Mouse (Mus musculus): ENCODE results near the gene Nup85. TPM values are rescaled to one million over a fixed set of nuclear protein-coding genes. Genes with fewer than 3 reads are reported as not detected.

Nup85 gene
- polyA plus RNA-seq, 1 experiment from 2014 or later = 109 TPM

GRCm38 (mm10) chr11:115586403-115586802 lies 22.2 kb downstream of the Nup85 start:
- no peaks in the 10 kb centered on the region for H3K27me3 ChIP-seq
- no peak overlapping the region for H3K4me2 ChIP-seq
- ATAC-seq (ENCODE audit: low FRiP score) = no peak
- no peak overlapping the region for H3K4me3 ChIP-seq
- 92% methylated on average over 9 of the region's 9 CpGs for WGBS
- no peak overlapping the region for H3K27ac ChIP-seq
- H3K36me3 ChIP-seq = peaks cover 97% of the 10 kb centered on the region
- H3K9ac ChIP-seq = no peak overlapping the region
- H3K4me1 ChIP-seq (replicated peaks) = no peaks in the 10 kb centered on the region
- no peaks in the 10 kb centered on the region for H3K9me3 ChIP-seq

DNA sequence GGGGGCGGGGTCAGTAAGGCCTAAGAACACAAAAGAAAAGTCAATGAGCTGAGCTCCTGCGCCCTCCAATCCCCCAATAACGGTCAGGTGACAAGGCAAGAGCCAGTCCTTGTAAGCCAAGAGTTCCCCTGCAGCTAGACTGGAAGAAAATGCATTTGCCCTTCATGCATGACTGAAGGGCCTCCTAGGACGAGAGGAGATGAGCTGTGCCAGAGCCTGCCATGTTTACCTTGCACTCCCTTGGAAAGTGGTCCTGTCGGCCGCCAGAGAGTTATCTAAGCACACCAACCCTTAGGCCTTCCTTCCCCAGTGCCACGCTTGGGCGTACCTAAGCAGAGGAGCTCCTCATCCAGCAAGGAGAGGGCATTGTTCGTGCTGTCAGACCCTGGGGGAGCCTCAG lies 23.8 kb downstream of the Nup85 start:
- Histone ChIP-seq H3K4me1 (replicated peaks) (no peaks in the 10 kb centered on the region), H3K4me2 (no peak overlapping the region), H3K4me3 (no peak overlapping the region), H3K27me3 (no peaks in the 10 kb centered on the region), H3K9me3 (no peaks in the 10 kb centered on the region), H3K27ac (no peak overlapping the region), H3K9ac (no peak overlapping the region), H3K36me3 (peaks cover 97% of the 10 kb centered on the region)
- WGBS = 87% methylated on average over 9 of the region's 9 CpGs
- ATAC-seq (ENCODE audit: low FRiP score) = no peak

DNA sequence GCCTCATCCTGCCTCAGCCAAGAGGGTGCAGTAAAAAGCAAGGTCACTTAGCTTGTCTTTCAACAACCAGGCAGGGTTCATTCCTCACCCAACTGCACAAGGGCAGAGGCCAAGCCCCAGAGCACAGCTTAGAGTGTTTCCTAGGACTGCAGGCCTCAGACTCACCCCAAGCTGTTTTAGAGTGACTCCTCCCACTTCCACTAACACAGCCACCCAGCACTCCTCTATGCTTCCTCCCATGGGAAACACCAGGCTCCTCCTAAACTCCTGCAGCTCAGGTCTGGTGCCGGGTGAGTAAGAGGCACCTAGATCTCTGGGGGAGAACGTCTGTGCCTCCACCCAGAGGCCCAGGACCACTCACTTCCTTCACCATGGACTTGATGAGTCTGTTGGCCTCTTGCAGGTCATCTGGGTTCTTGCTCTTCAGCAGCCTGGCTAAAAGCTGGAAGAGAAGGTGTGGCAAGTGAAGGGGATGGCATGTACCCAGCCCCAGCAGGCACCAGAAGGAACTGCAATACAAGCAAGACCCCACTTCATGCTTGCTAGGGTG lies 26.4 kb downstream of the Nup85 start:
- ATAC-seq (ENCODE audit: low FRiP score) = no peak
- Histone ChIP-seq H3K36me3 (peaks cover 94% of the 10 kb centered on the region), H3K4me3 (no peak overlapping the region), H3K4me1 (replicated peaks) (no peaks in the 10 kb centered on the region), H3K27me3 (no peaks in the 10 kb centered on the region), H3K9me3 (no peaks in the 10 kb centered on the region), H3K27ac (no peak overlapping the region), H3K9ac (no peak overlapping the region), H3K4me2 (no peak overlapping the region)
- WGBS = 93% methylated on average over 2 of the region's 2 CpGs

DNA sequence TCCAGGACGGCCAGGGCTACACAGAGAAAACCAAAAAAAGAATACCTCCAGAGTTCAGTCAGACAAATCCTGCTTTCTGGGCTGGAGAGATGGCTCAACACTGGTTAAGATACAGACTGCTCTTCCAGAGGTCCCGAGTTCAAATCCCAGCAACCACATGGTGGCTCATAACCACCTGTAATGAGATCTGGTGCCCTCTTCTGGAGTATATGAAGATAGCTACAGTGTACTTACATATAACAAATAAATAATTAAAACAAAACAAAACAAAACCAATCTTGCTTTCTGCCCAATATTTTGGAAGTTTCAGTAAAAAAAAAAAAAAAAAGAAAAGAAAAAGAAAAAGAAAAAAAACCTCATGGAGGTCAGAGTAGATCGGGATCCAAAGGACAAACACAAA lies 31.0 kb downstream of the Nup85 start:
- H3K4me2 ChIP-seq = no peak overlapping the region
- H3K9ac ChIP-seq = no peak overlapping the region
- H3K27me3 ChIP-seq = no peaks in the 10 kb centered on the region
- no peak for ATAC-seq (ENCODE audit: low FRiP score)
- no peaks in the 10 kb centered on the region for H3K4me1 ChIP-seq (replicated peaks)
- peaks cover 83% of the 10 kb centered on the region for H3K36me3 ChIP-seq
- WGBS = 98% methylated on average over 3 of the region's 3 CpGs
- no peaks in the 10 kb centered on the region for H3K9me3 ChIP-seq
- no peak overlapping the region for H3K27ac ChIP-seq
- no peak overlapping the region for H3K4me3 ChIP-seq

DNA sequence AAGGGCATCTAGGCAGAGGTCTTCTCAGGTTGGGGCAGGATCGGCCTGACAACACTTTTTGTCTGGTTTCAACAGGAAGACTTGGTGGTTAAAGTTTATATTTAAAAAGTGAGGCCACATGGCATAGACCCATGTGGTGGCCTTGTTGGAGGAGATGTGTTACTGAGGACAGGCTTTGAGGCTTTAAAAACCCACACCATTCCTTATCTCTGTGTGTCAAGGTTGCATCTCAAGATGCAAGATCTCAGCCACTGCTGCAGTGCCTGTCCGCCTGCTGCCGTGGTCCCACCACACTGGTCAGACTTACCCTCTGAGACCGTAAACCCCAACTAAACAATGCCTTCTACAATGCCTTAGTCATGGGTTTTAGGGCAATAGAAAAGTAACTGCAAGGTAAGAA lies 34.1 kb downstream of the Nup85 start:
- WGBS = 95% methylated on average over 4 of the region's 4 CpGs
- no peak overlapping the region for H3K9ac ChIP-seq
- no peaks in the 10 kb centered on the region for H3K9me3 ChIP-seq
- H3K4me2 ChIP-seq = no peak overlapping the region
- ATAC-seq (ENCODE audit: low FRiP score) = no peak
- H3K36me3 ChIP-seq = peaks cover 61% of the 10 kb centered on the region
- no peak overlapping the region for H3K27ac ChIP-seq
- H3K4me1 ChIP-seq (replicated peaks) = peaks cover 24% of the 10 kb centered on the region
- no peaks in the 10 kb centered on the region for H3K27me3 ChIP-seq
- no peak overlapping the region for H3K4me3 ChIP-seq

GRCm38 (mm10) chr11:115599722-115600121 lies 35.5 kb downstream of the Nup85 start:
- 95% methylated on average over 7 of the region's 7 CpGs for WGBS
- no peaks in the 10 kb centered on the region for H3K27me3 ChIP-seq
- H3K27ac ChIP-seq = no peak overlapping the region
- peaks cover 48% of the 10 kb centered on the region for H3K36me3 ChIP-seq
- H3K4me1 ChIP-seq (replicated peaks) = peaks cover 28% of the 10 kb centered on the region
- H3K9me3 ChIP-seq = no peaks in the 10 kb centered on the region
- H3K9ac ChIP-seq = no peak overlapping the region
- ATAC-seq (ENCODE audit: low FRiP score) = no peak
- no peak overlapping the region for H3K4me3 ChIP-seq
- H3K4me2 ChIP-seq = no peak overlapping the region

GRCm38 (mm10) chr11:115600743-115601142 lies 36.5 kb downstream of the Nup85 start:
- Histone ChIP-seq H3K9me3 (no peaks in the 10 kb centered on the region), H3K27ac (no peak overlapping the region), H3K4me1 (replicated peaks) (peaks cover 38% of the 10 kb centered on the region), H3K4me2 (no peak overlapping the region), H3K27me3 (no peaks in the 10 kb centered on the region), H3K9ac (no peak overlapping the region), H3K36me3 (peaks cover 42% of the 10 kb centered on the region), H3K4me3 (no peak overlapping the region)
- 98% methylated on average over 15 of the region's 15 CpGs for WGBS
- no peak for ATAC-seq (ENCODE audit: low FRiP score)

GRCm38 (mm10) chr11:115601174-115601573 lies 36.9 kb downstream of the Nup85 start:
- H3K4me2 ChIP-seq = no peak overlapping the region
- H3K36me3 ChIP-seq = peaks cover 42% of the 10 kb centered on the region
- ATAC-seq (ENCODE audit: low FRiP score) = no peak
- no peaks in the 10 kb centered on the region for H3K9me3 ChIP-seq
- no peaks in the 10 kb centered on the region for H3K27me3 ChIP-seq
- 94% methylated on average over 4 of the region's 4 CpGs for whole genome bisulfite sequencing
- no peak overlapping the region for H3K9ac ChIP-seq
- H3K4me1 ChIP-seq (replicated peaks) = peaks cover 40% of the 10 kb centered on the region
- no peak overlapping the region for H3K27ac ChIP-seq
- H3K4me3 ChIP-seq = no peak overlapping the region

- peak overlapping the region; percentile 93 for H3K27ac ChIP-seq
- H3K27me3 ChIP-seq = no peaks in the 10 kb centered on the region
- H3K4me2 ChIP-seq = peak overlapping the region; percentile 92
- 7% methylated on average over 15 of the region's 15 CpGs for WGBS
- H3K9ac ChIP-seq = peak overlapping the region; percentile 98
- peaks cover 40% of the 10 kb centered on the region for H3K4me1 ChIP-seq (replicated peaks)
- H3K36me3 ChIP-seq = peaks cover 48% of the 10 kb centered on the region
- no peaks in the 10 kb centered on the region for H3K9me3 ChIP-seq
- no peak for ATAC-seq (ENCODE audit: low FRiP score)
- H3K4me3 ChIP-seq = peak overlapping the region; percentile 98
Measured at GRCm38 (mm10) chr11:115603128-115603475, 38.9 kb downstream of the Nup85 start.

DNA sequence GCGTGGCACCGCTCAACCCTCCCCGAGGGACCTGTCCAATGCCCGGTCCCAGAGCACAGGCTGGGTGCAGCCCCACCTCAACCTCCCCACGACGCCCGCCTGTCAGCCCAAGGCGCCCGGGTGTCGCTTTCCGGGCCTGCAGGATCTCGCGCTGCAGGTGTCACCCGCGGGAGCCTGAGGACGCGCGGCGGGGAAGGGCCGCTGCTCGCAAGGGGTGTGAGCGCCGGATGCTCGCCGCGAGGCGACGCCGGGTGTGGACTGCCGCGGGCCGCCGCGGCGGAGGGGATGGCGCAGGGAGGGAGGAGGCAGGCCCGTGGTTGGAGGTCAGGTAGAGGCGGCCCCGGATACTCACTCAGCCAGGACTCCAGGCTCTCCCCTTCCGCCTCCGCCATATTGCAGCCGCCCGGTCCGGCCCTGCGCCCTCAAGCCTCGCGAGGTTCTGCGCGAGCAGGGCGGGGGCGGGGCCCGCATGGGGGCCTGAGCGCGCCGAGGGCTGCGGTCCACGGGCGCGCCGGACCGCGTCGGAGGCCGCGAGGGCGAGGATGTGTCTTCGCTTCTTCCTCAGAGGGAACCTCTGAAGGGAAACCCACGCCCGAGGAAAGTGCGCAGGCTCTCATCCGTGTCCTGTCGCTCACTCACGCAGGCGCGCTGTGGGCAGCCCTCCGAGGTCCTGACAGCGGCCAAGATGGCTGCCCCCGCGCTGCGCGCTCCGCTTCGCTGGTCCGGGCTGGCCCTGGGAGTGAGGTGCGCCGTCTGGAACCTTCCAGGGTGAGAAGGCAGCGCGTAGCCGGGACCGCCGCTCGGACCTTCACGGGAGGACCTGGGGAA lies 39.5 kb downstream of the Nup85 start, which contains the start of the genes Mrps7 and Gga3:
Mrps7 (plus strand) TSS at position 450 of the 828 bp plus-strand sequence.
Gga3 (minus strand) TSS at position 576 of the 828 bp plus-strand sequence.
- Histone ChIP-seq H3K36me3 (peaks cover 54% of the 10 kb centered on the region), H3K4me2 (peak within 1 kb of the TSS; percentile 92), H3K27me3 (no peaks in the 10 kb centered on the region), H3K9ac (peak within 1 kb of the TSS; percentile 98), H3K27ac (peak within 1 kb of the TSS; percentile 93), H3K4me3 (peak within 1 kb of the TSS; percentile 98), H3K9me3 (no peaks in the 10 kb centered on the region), H3K4me1 (replicated peaks) (peaks cover 40% of the 10 kb centered on the region)
- ATAC-seq (ENCODE audit: low FRiP score) = peak; percentile 97
- under 1% methylated on average over 83 of the region's 93 CpGs for WGBS

- Histone ChIP-seq H3K36me3 (peaks cover 55% of the 10 kb centered on the region), H3K9me3 (no peaks in the 10 kb centered on the region), H3K4me1 (replicated peaks) (peaks cover 40% of the 10 kb centered on the region), H3K27ac (peak overlapping the region; percentile 93), H3K4me2 (peak overlapping the region; percentile 92), H3K4me3 (peak overlapping the region; percentile 98), H3K9ac (peak overlapping the region; percentile 98), H3K27me3 (no peaks in the 10 kb centered on the region)
- WGBS = under 1% methylated on average over 26 of the region's 26 CpGs
- peak; percentile 40 for ATAC-seq (ENCODE audit: low FRiP score)
Measured at GRCm38 (mm10) chr11:115604304-115604696, 40.1 kb downstream of the Nup85 start.

DNA sequence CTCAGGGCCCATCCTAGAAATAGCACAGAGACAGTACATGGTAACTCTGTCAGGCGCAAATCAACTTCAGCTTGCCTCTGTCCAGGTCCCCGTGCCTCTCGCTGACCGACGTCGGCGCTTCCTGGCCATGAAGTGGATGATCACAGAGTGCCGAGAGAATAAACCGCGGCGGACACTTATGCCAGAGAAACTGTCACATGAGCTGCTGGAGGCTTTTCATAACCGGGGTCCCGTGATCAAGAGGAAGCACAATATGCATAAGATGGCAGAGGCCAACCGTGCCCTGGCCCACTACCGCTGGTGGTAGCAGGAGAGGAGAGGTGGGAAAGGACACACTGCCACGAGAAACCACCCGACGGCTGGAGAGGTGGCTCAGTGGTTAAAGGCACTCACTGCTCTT lies 42.5 kb downstream of the Nup85 start:
- ATAC-seq (ENCODE audit: low FRiP score) = no peak
- Histone ChIP-seq H3K27me3 (no peaks in the 10 kb centered on the region), H3K4me3 (no peak overlapping the region), H3K4me2 (no peak overlapping the region), H3K4me1 (replicated peaks) (peaks cover 35% of the 10 kb centered on the region), H3K9me3 (no peaks in the 10 kb centered on the region), H3K36me3 (peaks cover 43% of the 10 kb centered on the region), H3K9ac (no peak overlapping the region), H3K27ac (no peak overlapping the region)
- WGBS = 95% methylated on average over 18 of the region's 18 CpGs
